Mouse (Mus musculus): ENCODE data around the gene Kctd7. TPM values are rescaled to one million over a fixed set of nuclear protein-coding genes. Genes with fewer than 3 reads are reported as not detected.

Kctd7 gene
- total RNA-seq, 2 experiments from 2014 or later = 13.2 to 13.8 TPM

- Histone ChIP-seq H3K27ac (no peak overlapping the region), H3K4me3 (no peak overlapping the region)
- TF ChIP-seq CTCF (IDR thresholded peaks at IDR 0.05) = no peak
- intact Hi-C loops (cut with DNase I) = no loop called here
- no peak for DNase-seq (ENCODE audit: extremely low spot score in 1 of 2, low spot score in 2 of 2)
Measured at GRCm38 (mm10) chr5:130120070-130120736, 24.5 kb upstream of the Kctd7 start.

DNA sequence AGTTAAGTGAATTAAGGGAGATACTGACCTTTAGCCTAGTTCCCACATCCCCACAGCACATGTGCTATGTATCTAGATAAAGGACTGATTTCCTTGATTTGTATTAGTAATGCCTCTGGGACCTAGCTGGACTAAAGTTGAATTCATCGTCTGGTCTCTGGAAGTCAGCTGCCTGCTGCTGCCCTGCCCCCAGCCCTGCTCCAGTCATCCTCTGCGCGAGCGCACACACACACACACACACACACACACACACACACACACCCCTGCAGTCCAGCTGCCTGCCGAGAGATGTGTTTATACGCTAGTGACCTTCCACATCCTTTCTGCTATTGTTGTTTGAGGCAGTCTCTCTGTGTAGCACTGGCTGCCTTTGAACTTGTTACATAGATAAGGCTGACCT, 23.8 kb upstream of the Kctd7 start:
- DNase-seq (ENCODE audit: extremely low spot score in 1 of 2, low spot score in 2 of 2) = no peak
- TF ChIP-seq CTCF (IDR thresholded peaks at IDR 0.05) = no peak
- Histone ChIP-seq H3K27ac (no peak overlapping the region), H3K4me3 (no peak overlapping the region)
- intact Hi-C loops (cut with DNase I) = no loop called here

GRCm38 (mm10) chr5:130122355-130122754, 22.3 kb upstream of the Kctd7 start:
- no peak for TF ChIP-seq CTCF (IDR thresholded peaks at IDR 0.05)
- intact Hi-C loops (cut with DNase I) = no loop called here

GRCm38 (mm10) chr5:130124271-130124670, 20.4 kb upstream of the Kctd7 start:
- Histone ChIP-seq H3K27ac (no peak overlapping the region), H3K4me3 (no peak overlapping the region)
- intact Hi-C loops (cut with DNase I) = no loop called here
- DNase-seq (ENCODE audit: extremely low spot score in 1 of 2, low spot score in 2 of 2) = no peak
- TF ChIP-seq CTCF (IDR thresholded peaks at IDR 0.05) = no peak

More at GRCm38 (mm10) chr5:130122355-130122754, 22.3 kb upstream of the Kctd7 start:
- H3K27ac ChIP-seq = no peak overlapping the region
- no peak for DNase-seq (ENCODE audit: extremely low spot score in 1 of 2, low spot score in 2 of 2)
- no peak overlapping the region for H3K4me3 ChIP-seq

- DNase-seq (ENCODE audit: extremely low spot score in 1 of 2, low spot score in 2 of 2) = no peak
- H3K4me3 ChIP-seq = no peak overlapping the region
- intact Hi-C loops (cut with DNase I) = no loop called here
- peak overlapping the region; percentile 75 for H3K27ac ChIP-seq
- no peak; the same call in 1 of the 2 replicates for TF ChIP-seq CTCF (IDR thresholded peaks at IDR 0.05)
Measured at GRCm38 (mm10) chr5:130128686-130129523, 15.8 kb upstream of the Kctd7 start.

GRCm38 (mm10) chr5:130129524-130129793, 15.2 kb upstream of the Kctd7 start:
- DNase-seq (ENCODE audit: extremely low spot score in 1 of 2, low spot score in 2 of 2) = no peak
- intact Hi-C loops (cut with DNase I) = no loop called here
- H3K4me3 ChIP-seq = no peak overlapping the region
- H3K27ac ChIP-seq = peak overlapping the region; percentile 75
- no peak for TF ChIP-seq CTCF (IDR thresholded peaks at IDR 0.05)

GRCm38 (mm10) chr5:130136597-130136996, 8.1 kb upstream of the Kctd7 start:
- TF ChIP-seq CTCF (IDR thresholded peaks at IDR 0.05) = no peak
- intact Hi-C loops (cut with DNase I) = loop anchor here (10.0 kb wide), 1 partner anchor 52 kb away; no protein-coding TSS in a partner anchor
- no peak for DNase-seq (ENCODE audit: extremely low spot score in 1 of 2, low spot score in 2 of 2)

GRCm38 (mm10) chr5:130139393-130139792, 5.3 kb upstream of the Kctd7 start:
- Histone ChIP-seq H3K4me3 (no peak overlapping the region), H3K27ac (no peak overlapping the region)
- peak; percentile 89 for TF ChIP-seq CTCF (IDR thresholded peaks at IDR 0.05)
- intact Hi-C loops (cut with DNase I) = loop anchor here (1.0 to 10.0 kb wide), 2 partner anchors 55 to 95 kb away; no protein-coding TSS in a partner anchor
- peak; percentile 72 to 80 for DNase-seq (ENCODE audit: extremely low spot score in 1 of 2, low spot score in 2 of 2)

More at GRCm38 (mm10) chr5:130136597-130136996, 8.1 kb upstream of the Kctd7 start:
- Histone ChIP-seq H3K27ac (no peak overlapping the region), H3K4me3 (no peak overlapping the region)

DNA sequence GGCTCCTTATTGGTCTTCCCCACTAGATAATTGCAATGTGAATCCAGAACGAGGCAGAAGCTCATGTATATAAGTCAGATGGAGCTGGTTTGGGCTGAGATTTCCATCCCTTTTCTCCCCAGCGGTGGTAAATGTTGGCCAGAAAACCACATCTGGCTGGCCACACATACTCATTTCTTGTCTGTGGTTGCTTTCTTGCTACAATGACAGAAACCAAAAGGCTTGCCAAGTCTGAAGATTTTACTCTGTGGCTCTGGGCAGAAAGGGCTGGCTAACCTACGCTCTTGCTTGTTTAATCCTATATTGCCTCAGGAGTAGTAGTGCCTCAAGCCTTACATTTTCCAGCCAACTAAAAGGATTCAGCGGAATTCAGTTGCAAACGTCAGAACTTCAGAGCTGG, 3.5 kb upstream of the Kctd7 start:
- no peak for DNase-seq (ENCODE audit: extremely low spot score in 1 of 2, low spot score in 2 of 2)
- intact Hi-C loops (cut with DNase I) = loop anchor here (5.0 kb wide), 1 partner anchor 114 kb away; the partner anchor contains the start of genes Asl and Crcp

DNA sequence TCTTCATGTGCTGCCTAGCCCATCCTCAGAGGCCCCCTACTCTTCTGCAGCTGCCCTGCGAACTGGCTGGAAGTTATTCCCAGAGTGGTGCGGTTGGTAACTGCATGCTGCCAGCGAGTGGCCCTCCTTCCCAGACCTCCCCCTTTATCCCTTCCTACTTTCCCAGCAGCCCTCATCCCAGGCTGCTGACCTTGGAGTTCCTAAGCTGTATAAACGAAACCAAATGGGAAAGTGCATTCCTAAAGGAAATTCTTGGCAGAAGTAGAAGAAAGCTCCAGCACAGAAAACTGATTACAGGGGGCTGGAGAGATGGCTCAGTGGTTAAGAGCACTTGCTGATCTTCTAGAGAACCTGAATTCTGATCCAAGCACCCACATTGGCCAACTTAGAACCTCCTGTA, 2.6 kb upstream of the Kctd7 start:
- Histone ChIP-seq H3K27ac (no peak overlapping the region), H3K4me3 (no peak overlapping the region)
- no peak for TF ChIP-seq CTCF (IDR thresholded peaks at IDR 0.05)
- no peak for DNase-seq (ENCODE audit: extremely low spot score in 1 of 2, low spot score in 2 of 2)
- intact Hi-C loops (cut with DNase I) = loop anchor here (5.0 kb wide), 1 partner anchor 115 kb away; the partner anchor contains the start of genes Asl and Crcp

More for the DNA sequence above, 3.5 kb upstream of the Kctd7 start:
- H3K27ac ChIP-seq = no peak overlapping the region
- H3K4me3 ChIP-seq = no peak overlapping the region
- no peak for TF ChIP-seq CTCF (IDR thresholded peaks at IDR 0.05)

- Histone ChIP-seq H3K4me3 (no peak overlapping the region), H3K27ac (no peak overlapping the region)
- no peak for TF ChIP-seq CTCF (IDR thresholded peaks at IDR 0.05)
- no peak for DNase-seq (ENCODE audit: extremely low spot score in 1 of 2, low spot score in 2 of 2)
- intact Hi-C loops (cut with DNase I) = loop anchor here (5.0 kb wide), 1 partner anchor 116 kb away; the partner anchor contains the start of genes Asl and Crcp
Measured at GRCm38 (mm10) chr5:130143101-130143500, 1.6 kb upstream of the Kctd7 start.

GRCm38 (mm10) chr5:130143977-130144333, 706 bp upstream of the Kctd7 start:
- peak; percentile 66 to 73 for DNase-seq (ENCODE audit: extremely low spot score in 1 of 2, low spot score in 2 of 2)
- intact Hi-C loops (cut with DNase I) = loop anchor here (5.0 kb wide), 1 partner anchor 117 kb away; the partner anchor contains the start of genes Asl and Crcp
- Histone ChIP-seq H3K4me3 (peak overlapping the region; percentile 95), H3K27ac (peak overlapping the region; percentile 87)
- no peak for TF ChIP-seq CTCF (IDR thresholded peaks at IDR 0.05)
